Mouse (Mus musculus) kidney, embryonic 15.5 days (tissue): Measurements from ENCODE around the gene Cdk8. TPM values are rescaled to one million over a fixed set of nuclear protein-coding genes. Genes with fewer than 3 reads are reported as not detected.

Experiments used
- ATAC-seq: fragments of 200-750 bp; cut with Nextera tagmentation; replicated peaks from 2 replicates; pipeline ENCODE4 v1.8.0; 2017; ENCODE audit warnings: moderate TSS enrichment; ENCODE audit not compliant: low FRiP score
- H3K27ac ChIP-seq: fragments of 300-500 bp; sonication (generic); 2 replicates; pipeline ENCODE4 v1.5.1; 2015; ENCODE audit warnings: mild to moderate bottlenecking, inconsistent platforms
- H3K27me3 ChIP-seq: fragments of 300-500 bp; sonication (generic); 2 replicates; pipeline ENCODE4 v1.6.1; 2015; ENCODE audit warnings: inconsistent platforms
- H3K36me3 ChIP-seq: fragments of 300-500 bp; sonication (generic); 2 replicates; pipeline ENCODE4 v1.6.1; 2015; ENCODE audit warnings: inconsistent platforms
- H3K4me1 ChIP-seq: fragments of 300-500 bp; sonication (generic); 2 replicates; pipeline ENCODE4 v1.6.1; 2015; ENCODE audit warnings: inconsistent platforms
- H3K4me2 ChIP-seq: fragments of 300-500 bp; sonication (generic); 2 replicates; pipeline ENCODE4 v1.6.1; 2015; ENCODE audit warnings: moderate library complexity, mild to moderate bottlenecking, inconsistent platforms
- H3K4me3 ChIP-seq: fragments of 300-500 bp; sonication (generic); replicated peaks from 2 replicates; pipeline ENCODE4 v1.5.1; 2015; ENCODE audit warnings: mild to moderate bottlenecking, inconsistent platforms
- H3K9ac ChIP-seq: fragments of 300-500 bp; sonication (generic); 2 replicates; pipeline ENCODE4 v1.6.1; 2015; ENCODE audit warnings: mild to moderate bottlenecking, inconsistent platforms
- H3K9me3 ChIP-seq: fragments of 300-500 bp; sonication (generic); replicated peaks from 2 replicates; pipeline ENCODE4 v1.6.1; 2016; ENCODE audit warnings: inconsistent platforms
- WGBS: fragments of 180-500 bp; shearing (Covaris S2); methylation state at CpG from one replicate; pipeline ENCODE4 v1.1.7; 2015; ENCODE audit warnings: mixed read lengths; 5-methylcytosine and 5-hydroxymethylcytosine counted together
- polyA plus RNA-seq: library from polyadenylated mRNA; unstranded; fragments of >200 nt; fragmentation: Nextera tagmentation; extraction: Ambion mirVana; gene quantifications from 2 replicates; pipeline ENCODE4 v1.2.1, GENCODE M21; 2015

Cdk8 gene
- polyA plus RNA-seq, 1 experiment from 2014 or later = 19.0 TPM

GRCm38 (mm10) chr5:146338064-146338463 lies 107.0 kb downstream of the Cdk8 start:
- no peak for ATAC-seq
- 71% methylated on average over 9 of the region's 9 CpGs for WGBS
- Histone ChIP-seq H3K9ac (no peak overlapping the region), H3K4me2 (no peak overlapping the region), H3K9me3 (no peaks in the 10 kb centered on the region), H3K4me1 (no peaks in the 10 kb centered on the region), H3K27ac (no peak overlapping the region), H3K4me3 (no peak overlapping the region), H3K27me3 (no peaks in the 10 kb centered on the region), H3K36me3 (no peaks in the 10 kb centered on the region)

GRCm38 (mm10) chr5:146340037-146340436 lies 109.0 kb downstream of the Cdk8 start:
- no peaks in the 10 kb centered on the region for H3K4me1 ChIP-seq
- no peak for ATAC-seq
- WGBS = 81% methylated on average over 4 of the region's 4 CpGs
- H3K27me3 ChIP-seq = no peaks in the 10 kb centered on the region
- H3K36me3 ChIP-seq = no peaks in the 10 kb centered on the region
- no peak overlapping the region for H3K9ac ChIP-seq
- no peak overlapping the region for H3K4me2 ChIP-seq
- H3K4me3 ChIP-seq = no peak overlapping the region
- H3K27ac ChIP-seq = no peak overlapping the region
- H3K9me3 ChIP-seq = no peaks in the 10 kb centered on the region

DNA sequence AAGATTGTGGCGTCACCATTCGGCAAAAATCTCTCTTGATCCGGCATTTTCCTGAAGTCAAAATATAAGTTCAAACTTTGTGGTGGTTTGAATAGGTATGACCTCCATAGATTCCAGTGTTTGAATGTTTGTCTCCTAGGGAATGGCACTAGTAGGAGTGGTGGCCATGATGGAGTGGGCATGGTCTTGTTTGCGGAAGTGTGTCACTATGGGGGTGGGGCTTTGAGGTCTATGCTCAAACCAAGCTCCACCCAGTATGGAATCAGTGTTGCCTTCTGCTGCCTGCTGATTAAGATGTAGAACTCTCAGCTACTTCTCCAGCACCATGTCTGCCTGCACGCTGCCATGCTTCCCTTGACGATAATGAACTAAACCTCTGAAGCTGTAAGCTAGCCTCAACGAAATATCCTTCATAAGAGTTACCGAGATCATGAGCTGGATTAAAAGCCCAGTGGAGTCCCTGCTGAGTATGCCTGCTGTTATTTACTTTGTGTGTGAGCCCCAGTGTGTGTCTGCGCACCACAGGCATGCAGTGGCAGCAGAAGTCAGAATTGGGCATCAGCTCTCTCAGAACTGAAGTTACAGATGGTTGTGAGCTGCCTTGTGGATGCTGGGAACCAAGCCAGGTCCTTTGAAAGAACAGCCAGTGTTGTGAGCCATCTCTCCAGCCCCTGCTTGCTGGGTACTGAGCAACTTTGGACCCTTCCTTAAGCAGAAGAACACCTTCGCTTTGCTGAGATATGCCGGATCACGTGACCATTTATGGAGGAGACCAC lies 114.1 kb downstream of the Cdk8 start:
- Histone ChIP-seq H3K4me2 (no peak overlapping the region), H3K4me3 (no peak overlapping the region), H3K27me3 (no peaks in the 10 kb centered on the region), H3K4me1 (no peaks in the 10 kb centered on the region), H3K27ac (no peak overlapping the region), H3K9ac (no peak overlapping the region), H3K36me3 (no peaks in the 10 kb centered on the region), H3K9me3 (no peaks in the 10 kb centered on the region)
- no peak for ATAC-seq
- WGBS = 92% methylated on average over 12 of the region's 12 CpGs

DNA sequence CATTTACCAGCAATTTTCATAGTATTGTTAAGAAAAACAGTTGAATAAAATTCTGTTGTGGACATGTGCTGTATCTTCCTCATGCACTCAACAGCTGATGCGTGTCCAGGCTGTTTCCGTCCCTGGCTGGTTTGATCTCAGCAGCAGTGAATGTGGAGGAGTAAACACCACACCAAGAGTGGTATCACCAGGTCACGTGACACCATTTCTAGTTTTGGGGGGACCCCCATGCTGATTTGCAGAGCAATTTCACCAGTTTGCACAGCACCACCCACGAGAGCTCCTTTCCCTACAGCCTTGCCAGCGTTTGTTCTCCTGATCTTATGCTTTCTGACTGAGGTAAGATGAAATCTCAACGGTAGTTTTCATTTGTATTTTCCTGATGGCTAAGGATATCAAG lies 116.1 kb downstream of the Cdk8 start:
- 58% methylated on average over 6 of the region's 6 CpGs for WGBS

DNA sequence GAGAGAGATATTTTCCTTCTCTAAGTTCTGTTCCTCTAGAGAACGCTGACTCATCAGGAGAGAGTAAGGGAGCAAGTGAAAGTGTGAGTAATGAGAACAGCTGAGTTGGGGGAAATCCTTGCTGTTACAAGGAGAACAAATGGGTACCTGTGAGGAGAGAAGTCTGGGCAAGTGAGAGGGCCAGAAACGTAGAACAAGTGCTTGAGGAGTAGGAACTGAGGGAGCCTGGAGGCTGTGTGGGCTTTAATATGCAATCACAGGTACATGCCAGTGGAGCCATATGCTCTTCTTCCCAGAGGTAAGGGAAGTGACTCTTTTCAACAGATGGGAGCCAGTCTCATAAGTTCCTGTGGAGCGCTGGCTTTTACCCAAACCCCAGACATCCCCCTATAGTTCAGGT lies 118.2 kb downstream of the Cdk8 start:
- no peaks in the 10 kb centered on the region for H3K9me3 ChIP-seq
- no peak overlapping the region for H3K4me2 ChIP-seq
- no peaks in the 10 kb centered on the region for H3K27me3 ChIP-seq
- no peak overlapping the region for H3K4me3 ChIP-seq
- no peak overlapping the region for H3K27ac ChIP-seq
- no peak overlapping the region for H3K9ac ChIP-seq
- no peaks in the 10 kb centered on the region for H3K4me1 ChIP-seq
- H3K36me3 ChIP-seq = no peaks in the 10 kb centered on the region
- WGBS = 69% methylated on average over 3 of the region's 3 CpGs
- no peak for ATAC-seq

More for the DNA sequence above, 116.1 kb downstream of the Cdk8 start:
- no peaks in the 10 kb centered on the region for H3K27me3 ChIP-seq
- no peaks in the 10 kb centered on the region for H3K4me1 ChIP-seq
- no peak overlapping the region for H3K9ac ChIP-seq
- H3K9me3 ChIP-seq = no peaks in the 10 kb centered on the region
- H3K36me3 ChIP-seq = no peaks in the 10 kb centered on the region
- ATAC-seq = no peak
- H3K4me2 ChIP-seq = no peak overlapping the region
- H3K4me3 ChIP-seq = no peak overlapping the region
- H3K27ac ChIP-seq = no peak overlapping the region

GRCm38 (mm10) chr5:146350784-146351183 lies 119.8 kb downstream of the Cdk8 start:
- Histone ChIP-seq H3K4me1 (no peaks in the 10 kb centered on the region), H3K36me3 (no peaks in the 10 kb centered on the region), H3K27me3 (no peaks in the 10 kb centered on the region), H3K9me3 (no peaks in the 10 kb centered on the region), H3K4me2 (no peak overlapping the region), H3K4me3 (no peak overlapping the region), H3K9ac (no peak overlapping the region), H3K27ac (no peak overlapping the region)
- peak; percentile 52; the same call in 1 of the 2 replicates for ATAC-seq
- WGBS = 43% methylated on average over 11 of the region's 11 CpGs

- 0 out of 2 replicates have a peak, but pooled peaks have one; percentile 25 for ATAC-seq
- 58% methylated on average over 7 of the region's 7 CpGs for WGBS
- no peaks in the 10 kb centered on the region for H3K4me1 ChIP-seq
- no peak overlapping the region for H3K9ac ChIP-seq
- H3K36me3 ChIP-seq = no peaks in the 10 kb centered on the region
- H3K4me3 ChIP-seq = no peak overlapping the region
- H3K9me3 ChIP-seq = no peaks in the 10 kb centered on the region
- no peak overlapping the region for H3K27ac ChIP-seq
- no peak overlapping the region for H3K4me2 ChIP-seq
- no peaks in the 10 kb centered on the region for H3K27me3 ChIP-seq
Measured at GRCm38 (mm10) chr5:146352006-146352405, 121.0 kb downstream of the Cdk8 start.

Other genes with a start within 250 kb of the Cdk8 start
- not detected in 2 replicates for gene Cyp3a25, start 221.6 kb upstream of the Cdk8 start, polyA plus RNA-seq
- not detected in 2 replicates for gene Cyp3a59, start 152.0 kb upstream of the Cdk8 start, polyA plus RNA-seq
- not detected in 2 replicates for gene Gm5565, start 70.7 kb upstream of the Cdk8 start, polyA plus RNA-seq
- gene Gm6309, start 60.5 kb upstream of the Cdk8 start, polyA plus RNA-seq = not detected in 2 replicates
- 0.38 TPM in 1 of 2 replicates, not detected in the other for gene 1700001J03Rik, start 45.9 kb upstream of the Cdk8 start, polyA plus RNA-seq
- gene Rnf6, start 9.7 kb upstream of the Cdk8 start, polyA plus RNA-seq = 55.2 and 57.1 TPM in 2 replicates
- 3.2 and 3.3 TPM in 2 replicates for gene Wasf3, start 153.8 kb downstream of the Cdk8 start, polyA plus RNA-seq